Mouse (Mus musculus) myocyte (in vitro differentiated cells): ENCODE results near the gene Nmnat3. TPM values are rescaled to one million over a fixed set of nuclear protein-coding genes. Genes with fewer than 3 reads are reported as not detected.
A peak's percentile ranks its signal among the peaks of the same experiment; 100 is the strongest.

Experiments
- H3K27me3 ChIP-seq: one replicate; pipeline ENCODE4 v1.6.1; 2011; ENCODE audit not compliant: control insufficient read depth, insufficient read depth, insufficient read length
- H3K36me3 ChIP-seq: one replicate; pipeline ENCODE4 v1.6.1; 2011; ENCODE audit not compliant: control insufficient read depth, insufficient read depth
- H3K4me2 ChIP-seq: one replicate; pipeline ENCODE4 v1.6.1; 2011; ENCODE audit warnings: low read depth, control low read depth
- H3K4me3 ChIP-seq: one replicate; pipeline ENCODE4 v1.5.1; 2011; ENCODE audit warnings: mild to moderate bottlenecking, control low read depth, moderate library complexity
- H3K79me2 ChIP-seq: one replicate; pipeline ENCODE4 v1.6.1; 2011; ENCODE audit not compliant: control insufficient read depth, insufficient read depth
- H3ac ChIP-seq: one replicate; pipeline ENCODE4 v1.6.1; 2011; ENCODE audit not compliant: control insufficient read depth, insufficient read length
- CEBPB ChIP-seq: IDR thresholded peaks from 2 replicates; pipeline ENCODE4 v1.6.1; 2011; ENCODE audit warnings: mild to moderate bottlenecking, moderate library complexity; ENCODE audit not compliant: poor library complexity, insufficient read depth, severe bottlenecking
- E2F4 ChIP-seq: IDR thresholded peaks from one replicate; pipeline ENCODE4 v1.6.1; 2011; ENCODE audit warnings: mild to moderate bottlenecking, control low read depth, moderate library complexity; ENCODE audit not compliant: insufficient read depth
- MAX ChIP-seq: IDR thresholded peaks from one replicate; pipeline ENCODE4 v1.6.1; 2011; ENCODE audit warnings: low read depth, mild to moderate bottlenecking, control low read depth
- MYOD1 ChIP-seq, 3 experiments: IDR thresholded peaks; one replicate each; pipeline ENCODE4 v1.6.1; 2011; ENCODE audit warnings: control low read depth in 2 of 3, low read depth in 2 of 3, mild to moderate bottlenecking in 2 of 3, moderate library complexity in 1 of 3; ENCODE audit not compliant: insufficient read length in 2 of 3, control insufficient read depth in 1 of 3
- MYOG ChIP-seq, 3 experiments: IDR thresholded peaks; one replicate each; pipeline ENCODE4 v1.6.1; 2011; ENCODE audit warnings: control low read depth in 2 of 3, low read depth in 2 of 3, mild to moderate bottlenecking in 2 of 3; ENCODE audit not compliant: insufficient read length in 2 of 3, control insufficient read depth in 1 of 3, insufficient read depth in 1 of 3
- POLR2A ChIP-seq: IDR thresholded peaks from one replicate; pipeline ENCODE4 v1.6.1; 2011; ENCODE audit warnings: low read depth, mild to moderate bottlenecking, control low read depth, moderate library complexity; ENCODE audit not compliant: insufficient read length
- POLR2AphosphoS2 ChIP-seq: IDR thresholded peaks from one replicate; pipeline ENCODE4 v1.6.1; 2011; ENCODE audit warnings: low read depth, control low read depth; ENCODE audit not compliant: insufficient read length
- REST ChIP-seq: IDR thresholded peaks from one replicate; pipeline ENCODE4 v1.6.1; 2011; ENCODE audit warnings: mild to moderate bottlenecking, control low read depth, moderate library complexity; ENCODE audit not compliant: insufficient read depth, insufficient read length
- SRF ChIP-seq: IDR thresholded peaks from one replicate; pipeline ENCODE4 v1.6.1; 2011; ENCODE audit warnings: low read depth; ENCODE audit not compliant: control insufficient read depth, insufficient read length
- TCF12 ChIP-seq: IDR thresholded peaks from one replicate; pipeline ENCODE4 v1.6.1; 2011; ENCODE audit warnings: mild to moderate bottlenecking, control low read depth; ENCODE audit not compliant: poor library complexity, insufficient read depth, severe bottlenecking
- TCF3 ChIP-seq: IDR thresholded peaks from one replicate; pipeline ENCODE4 v1.6.1; 2011; ENCODE audit warnings: low read depth, control low read depth; ENCODE audit not compliant: insufficient read length
- USF1 ChIP-seq: IDR thresholded peaks from one replicate; pipeline ENCODE4 v1.6.1; 2011; ENCODE audit warnings: low read depth, mild to moderate bottlenecking, control low read depth, moderate library complexity
- polyA plus RNA-seq: library from polyadenylated mRNA; unstranded; fragments of >200 nt; fragmentation: generic; extraction: Trizol; gene quantifications from one replicate; pipeline ENCODE4 v1.2.1, GENCODE M21; 2012; ENCODE audit warnings: missing spikeins

The Nmnat3 gene
- polyA plus RNA-seq, 1 experiment, result 1.3 TPM

DNA sequence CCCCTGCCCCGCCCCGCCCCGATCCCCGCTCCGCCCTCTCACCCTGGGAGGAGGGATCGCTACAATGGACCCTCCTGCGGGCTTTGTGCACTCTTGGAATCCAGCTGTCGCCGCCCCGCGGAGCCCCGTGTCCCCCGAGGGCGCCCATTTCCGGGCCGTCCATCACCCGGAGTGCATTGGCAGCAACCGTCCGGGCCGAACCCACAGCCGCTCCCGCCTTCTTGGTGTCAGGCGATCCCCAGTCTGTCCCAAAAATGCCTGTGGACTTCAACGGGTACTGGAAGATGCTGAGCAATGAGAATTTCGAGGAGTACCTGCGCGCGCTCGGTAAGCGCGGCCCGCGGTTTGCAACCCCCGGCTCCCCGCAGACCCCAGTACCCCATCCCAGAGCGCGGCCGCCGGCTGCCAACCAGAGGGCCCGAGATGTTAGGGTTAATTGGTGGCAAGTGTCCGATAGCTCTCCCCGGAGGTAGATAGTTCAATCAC is 137.5 kb downstream of the Nmnat3 start:
- H3K4me2 ChIP-seq, result peak overlapping the region; percentile 30
- no peak overlapping the region for H3ac ChIP-seq
- H3K4me3 ChIP-seq, result no peak overlapping the region
- TF ChIP-seq MYOD1 (IDR thresholded peaks at IDR 0.05; ENCODE audit: control insufficient read depth in 1 of 3, insufficient read length in 2 of 3, low read depth in 2 of 3) (peak in 1 of 3 experiments; percentile 41), USF1 (no peak), TCF3 (no peak)
- H3K36me3 ChIP-seq, result no peaks in the 10 kb centered on the region
- no peaks in the 10 kb centered on the region for H3K79me2 ChIP-seq
- no peaks in the 10 kb centered on the region for H3K27me3 ChIP-seq

DNA sequence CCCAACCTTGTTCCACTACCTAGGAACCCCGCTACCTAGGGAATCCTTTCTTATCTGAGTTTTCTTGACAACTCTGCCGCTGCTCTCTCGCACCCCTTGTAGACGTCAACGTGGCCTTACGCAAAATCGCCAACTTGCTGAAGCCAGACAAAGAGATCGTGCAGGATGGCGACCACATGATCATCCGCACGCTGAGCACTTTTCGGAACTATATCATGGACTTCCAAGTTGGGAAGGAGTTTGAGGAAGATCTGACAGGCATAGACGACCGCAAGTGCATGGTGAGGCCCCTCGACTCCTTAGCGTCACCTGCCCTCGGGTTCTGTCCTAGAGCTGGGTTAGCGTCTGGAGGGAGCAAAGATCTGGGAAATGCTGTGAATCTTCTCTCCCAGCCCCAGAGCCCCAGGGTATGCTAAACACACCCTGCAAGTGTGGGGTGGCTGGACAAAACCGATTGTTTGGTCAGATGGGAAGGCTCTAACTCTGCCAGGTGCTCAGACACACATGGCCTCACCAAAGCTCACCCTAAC is 138.2 kb downstream of the Nmnat3 start:
- H3K4me3 ChIP-seq, result no peak overlapping the region
- no peaks in the 10 kb centered on the region for H3K79me2 ChIP-seq
- no peak overlapping the region for H3K4me2 ChIP-seq
- TF ChIP-seq MAX (no peak), USF1 (no peak), REST (no peak)
- no peaks in the 10 kb centered on the region for H3K36me3 ChIP-seq
- no peak overlapping the region for H3ac ChIP-seq
- H3K27me3 ChIP-seq, result no peaks in the 10 kb centered on the region

DNA sequence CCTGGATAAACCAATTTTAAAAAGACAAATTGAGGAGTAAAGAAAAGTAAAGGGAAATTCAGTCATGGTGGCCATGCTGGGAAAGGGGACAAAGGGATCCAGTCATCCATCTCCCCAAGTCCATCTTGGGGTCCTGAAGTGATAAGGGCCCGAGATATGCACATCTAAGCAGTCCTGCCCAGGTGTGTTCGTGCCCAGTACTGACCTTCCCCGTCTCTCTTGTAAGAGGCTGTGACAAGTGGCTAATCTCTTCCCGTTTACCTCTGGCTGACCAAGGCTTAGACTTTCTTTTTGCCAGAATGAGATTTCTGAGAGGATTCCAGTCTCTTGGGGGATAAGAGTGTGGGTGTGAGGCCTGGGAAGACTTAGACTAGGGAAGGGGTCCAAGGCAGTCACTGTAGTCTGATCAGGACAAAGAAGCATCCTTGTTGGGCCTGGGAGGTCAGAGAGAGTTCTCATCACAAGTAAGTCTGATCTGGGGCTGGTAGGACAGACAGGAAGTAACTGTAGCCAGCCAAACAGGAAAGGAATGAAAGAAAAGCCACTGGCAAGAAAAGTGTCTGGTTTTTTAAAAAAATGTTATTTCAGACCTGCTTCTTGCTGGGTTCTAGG is 140.8 kb downstream of the Nmnat3 start:
- no peak for TF ChIP-seq MYOD1 (IDR thresholded peaks at IDR 0.05; ENCODE audit: control insufficient read depth in 1 of 3, insufficient read length in 2 of 3, low read depth in 2 of 3)
- no peak for TF ChIP-seq REST
- TF ChIP-seq POLR2AphosphoS2, result no peak
- TF ChIP-seq USF1, result no peak
- TF ChIP-seq MAX, result no peak
- no peak for TF ChIP-seq SRF
- no peak for TF ChIP-seq CEBPB
- TF ChIP-seq E2F4, result no peak
- no peak for TF ChIP-seq TCF3
- no peak for TF ChIP-seq MYOG (IDR thresholded peaks at IDR 0.05; ENCODE audit: control insufficient read depth in 1 of 3, insufficient read depth in 1 of 3, insufficient read length in 2 of 3, low read depth in 2 of 3)
- H3K4me3 ChIP-seq, result no peak overlapping the region
- no peaks in the 10 kb centered on the region for H3K79me2 ChIP-seq
- no peak overlapping the region for H3ac ChIP-seq
- H3K4me2 ChIP-seq, result no peak overlapping the region
- no peaks in the 10 kb centered on the region for H3K36me3 ChIP-seq
- no peaks in the 10 kb centered on the region for H3K27me3 ChIP-seq

DNA sequence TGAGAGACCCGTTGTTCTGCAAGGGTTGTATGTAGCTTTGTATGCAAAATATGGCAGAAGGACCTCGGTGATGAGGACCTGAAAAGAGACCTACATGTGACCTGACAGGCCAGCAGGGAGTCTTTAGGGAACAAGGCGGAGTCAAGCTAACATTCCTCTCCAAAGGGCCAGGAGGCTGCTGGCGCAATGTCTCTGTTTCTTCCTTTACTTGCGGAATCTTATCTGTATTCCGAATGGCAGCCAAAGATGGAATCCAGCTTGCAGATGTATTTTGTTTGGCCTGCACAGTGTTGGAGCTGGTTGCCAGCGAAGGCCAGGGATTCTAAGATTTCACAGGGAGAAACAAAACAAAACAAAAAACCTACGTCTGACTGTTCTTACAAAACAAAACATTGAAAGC is 141.5 kb downstream of the Nmnat3 start:
- Histone ChIP-seq H3K4me3 (no peak overlapping the region), H3K79me2 (no peaks in the 10 kb centered on the region), H3K36me3 (no peaks in the 10 kb centered on the region), H3ac (no peak overlapping the region), H3K27me3 (no peaks in the 10 kb centered on the region), H3K4me2 (no peak overlapping the region)
- TF ChIP-seq TCF12 (no peak), MYOD1 (IDR thresholded peaks at IDR 0.05; ENCODE audit: control insufficient read depth in 1 of 3, insufficient read length in 2 of 3, low read depth in 2 of 3) (no peak), POLR2AphosphoS2 (no peak), MYOG (IDR thresholded peaks at IDR 0.05; ENCODE audit: control insufficient read depth in 1 of 3, insufficient read depth in 1 of 3, insufficient read length in 2 of 3, low read depth in 2 of 3) (no peak), CEBPB (no peak), USF1 (no peak), REST (no peak), TCF3 (no peak), E2F4 (no peak), MAX (no peak), POLR2A (no peak), SRF (no peak)

DNA sequence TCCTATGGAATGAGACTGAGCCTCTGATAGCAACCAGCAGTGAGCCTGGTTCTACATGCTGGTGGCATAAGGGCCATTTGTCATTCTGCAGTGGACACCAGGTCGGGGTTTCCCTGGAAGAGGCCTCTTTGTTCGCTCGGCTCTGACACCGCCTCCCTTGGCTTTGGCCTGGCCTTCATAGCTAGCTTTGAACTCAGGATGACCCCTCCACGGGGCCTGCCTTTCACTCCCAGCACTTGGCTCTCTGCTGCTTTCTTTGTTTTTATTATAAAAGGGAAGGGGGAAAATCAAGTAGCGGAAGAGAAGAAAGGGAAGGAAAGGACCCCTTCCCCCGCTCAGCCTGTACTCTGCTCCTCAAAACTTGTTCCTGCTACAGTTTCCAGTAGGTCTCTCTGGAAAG is 142.6 kb downstream of the Nmnat3 start:
- TF ChIP-seq MYOD1 (IDR thresholded peaks at IDR 0.05; ENCODE audit: control insufficient read depth in 1 of 3, insufficient read length in 2 of 3, low read depth in 2 of 3) (no peak), USF1 (no peak), POLR2A (no peak), REST (no peak), E2F4 (no peak), CEBPB (no peak), MAX (no peak), POLR2AphosphoS2 (no peak), SRF (no peak), TCF3 (no peak), TCF12 (no peak), MYOG (IDR thresholded peaks at IDR 0.05; ENCODE audit: control insufficient read depth in 1 of 3, insufficient read depth in 1 of 3, insufficient read length in 2 of 3, low read depth in 2 of 3) (no peak)
- Histone ChIP-seq H3K4me3 (no peak overlapping the region), H3K36me3 (no peaks in the 10 kb centered on the region), H3K27me3 (no peaks in the 10 kb centered on the region), H3K4me2 (no peak overlapping the region), H3ac (no peak overlapping the region), H3K79me2 (no peaks in the 10 kb centered on the region)
